Mouse (Mus musculus) intestine, embryonic 15.5 days (tissue): ENCODE measurements around the gene Cs. TPM values are rescaled to one million over a fixed set of nuclear protein-coding genes. Genes with fewer than 3 reads are reported as not detected.

Experiments
- ATAC-seq: fragments of 200-750 bp; cut with Nextera tagmentation; 2 replicates; pipeline ENCODE4 v1.8.0; 2017; ENCODE audit warnings: moderate TSS enrichment, moderate library complexity
- H3K27ac ChIP-seq: fragments of 300-500 bp; sonication (generic); 2 replicates; pipeline ENCODE4 v1.5.1; 2015; ENCODE audit warnings: mild to moderate bottlenecking, inconsistent platforms
- H3K27me3 ChIP-seq: fragments of 300-500 bp; sonication (generic); replicated peaks from 2 replicates; pipeline ENCODE4 v1.6.1; 2015; ENCODE audit warnings: inconsistent platforms
- H3K36me3 ChIP-seq: fragments of 300-500 bp; sonication (generic); 2 replicates; pipeline ENCODE4 v1.6.1; 2015; ENCODE audit warnings: inconsistent platforms
- H3K4me1 ChIP-seq: fragments of 300-500 bp; sonication (generic); replicated peaks from 2 replicates; pipeline ENCODE4 v1.6.1; 2015; ENCODE audit warnings: inconsistent platforms
- H3K4me2 ChIP-seq: fragments of 300-500 bp; sonication (generic); replicated peaks from 2 replicates; pipeline ENCODE4 v1.6.1; 2015; ENCODE audit warnings: mild to moderate bottlenecking, inconsistent platforms
- H3K4me3 ChIP-seq: fragments of 300-500 bp; sonication (generic); replicated peaks from 2 replicates; pipeline ENCODE4 v1.5.1; 2015; ENCODE audit warnings: inconsistent platforms
- H3K9ac ChIP-seq: fragments of 300-500 bp; sonication (generic); 2 replicates; pipeline ENCODE4 v1.6.1; 2015; ENCODE audit warnings: inconsistent platforms
- H3K9me3 ChIP-seq: fragments of 300-500 bp; sonication (generic); 2 replicates; pipeline ENCODE4 v1.6.1; 2016; ENCODE audit warnings: inconsistent platforms
- WGBS: fragments of 180-500 bp; shearing (Covaris S2); methylation state at CpG from one replicate; pipeline ENCODE4 v1.1.7; 2015; 5-methylcytosine and 5-hydroxymethylcytosine counted together
- polyA plus RNA-seq: library from polyadenylated mRNA; unstranded; fragments of >200 nt; fragmentation: Nextera tagmentation; extraction: Ambion mirVana; gene quantifications from 2 replicates; pipeline ENCODE4 v1.2.1, GENCODE M21; 2015

Cs gene
- polyA plus RNA-seq, 1 experiment from 2014 or later, result 269 TPM

GRCm38 (mm10) chr10:128338415-128338814 is 881 bp downstream of the Cs start:
- H3K9me3 ChIP-seq, result no peaks in the 10 kb centered on the region
- H3K27ac ChIP-seq, result peak overlapping the region; percentile 97
- WGBS, result 15% methylated on average over 5 of the region's 5 CpGs
- H3K4me2 ChIP-seq, result peak overlapping the region; percentile 79
- ATAC-seq, result peak; percentile 40
- H3K4me3 ChIP-seq, result peak overlapping the region; percentile 98
- no peaks in the 10 kb centered on the region for H3K36me3 ChIP-seq
- peaks cover 21% of the 10 kb centered on the region for H3K4me1 ChIP-seq
- H3K9ac ChIP-seq, result peak overlapping the region; percentile 93
- no peaks in the 10 kb centered on the region for H3K27me3 ChIP-seq

DNA sequence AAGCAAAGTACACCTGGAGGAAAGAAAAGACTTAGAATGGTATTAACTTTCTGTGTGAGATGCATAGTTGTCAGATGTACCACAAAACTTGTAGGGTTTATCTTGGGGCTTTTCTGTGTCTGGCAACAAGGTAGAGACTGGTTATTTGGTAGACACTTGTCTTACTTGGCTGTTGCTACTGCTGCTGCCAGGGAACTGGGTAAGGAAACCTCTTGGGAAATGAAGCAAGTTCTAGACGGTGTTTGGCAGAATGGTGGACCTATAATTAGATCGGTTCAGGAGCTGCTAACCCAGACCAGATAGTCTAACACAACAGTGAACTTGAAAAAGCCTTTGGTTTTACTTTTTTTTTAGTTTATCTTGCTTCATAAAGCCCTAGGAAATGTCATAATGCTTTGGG is 1.4 kb downstream of the Cs start:
- no peaks in the 10 kb centered on the region for H3K9me3 ChIP-seq
- peak overlapping the region; percentile 93 for H3K9ac ChIP-seq
- H3K36me3 ChIP-seq, result no peaks in the 10 kb centered on the region
- H3K27ac ChIP-seq, result no peak overlapping the region
- WGBS, result 70% methylated on average over 2 of the region's 2 CpGs
- peak overlapping the region; percentile 79 for H3K4me2 ChIP-seq
- ATAC-seq, result no peak
- H3K4me1 ChIP-seq, result peaks cover 21% of the 10 kb centered on the region
- H3K27me3 ChIP-seq, result no peaks in the 10 kb centered on the region
- peak overlapping the region; percentile 98 for H3K4me3 ChIP-seq

DNA sequence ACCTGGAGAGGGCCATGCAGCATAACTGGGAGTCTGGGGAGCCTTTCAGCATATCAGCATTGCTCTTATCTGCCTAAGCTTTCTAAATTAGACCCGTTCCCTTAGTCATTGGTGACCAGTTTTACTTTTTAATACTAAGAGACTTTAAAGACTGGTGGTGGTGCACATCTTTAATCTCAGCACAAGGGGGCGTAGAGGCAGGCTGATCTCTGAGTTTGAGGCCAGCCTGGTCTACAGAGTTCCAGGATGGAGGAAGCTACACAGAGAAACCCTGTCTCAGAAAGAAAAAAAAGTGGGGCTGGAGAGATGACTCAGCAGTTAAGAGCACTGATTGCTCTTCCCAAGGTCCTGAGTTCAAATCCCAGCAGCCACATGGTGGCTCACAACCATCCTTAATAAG is 2.7 kb downstream of the Cs start:
- Histone ChIP-seq H3K27me3 (no peaks in the 10 kb centered on the region), H3K36me3 (no peaks in the 10 kb centered on the region), H3K27ac (no peak overlapping the region), H3K4me3 (no peak overlapping the region), H3K9me3 (no peaks in the 10 kb centered on the region), H3K9ac (no peak overlapping the region), H3K4me1 (peaks cover 26% of the 10 kb centered on the region), H3K4me2 (no peak overlapping the region)
- no peak for ATAC-seq
- WGBS, result 78% methylated on average over 2 of the region's 2 CpGs

DNA sequence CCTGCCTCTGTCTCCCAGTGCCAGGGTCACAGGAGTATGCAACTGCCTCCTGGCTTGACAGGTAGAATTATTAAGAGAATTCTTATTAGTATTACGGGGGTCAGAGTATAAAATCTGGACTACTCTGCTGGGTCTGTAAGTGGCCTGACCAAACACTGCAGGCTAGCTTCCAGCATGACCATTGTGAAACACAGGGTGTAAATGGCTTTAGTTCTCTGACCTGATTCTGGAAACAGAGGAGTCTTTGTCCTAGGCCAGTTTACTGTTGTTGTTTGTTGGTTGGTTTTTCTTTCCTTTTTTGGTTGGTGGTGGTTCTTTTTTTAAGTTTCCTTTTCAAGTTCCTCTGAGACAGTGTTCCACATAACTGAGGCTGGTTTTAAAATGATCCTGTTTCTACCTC is 5.9 kb downstream of the Cs start:
- 88% methylated on average over 1 of the region's 1 CpGs for WGBS
- no peaks in the 10 kb centered on the region for H3K9me3 ChIP-seq
- H3K27me3 ChIP-seq, result no peaks in the 10 kb centered on the region
- H3K4me1 ChIP-seq, result peaks cover 15% of the 10 kb centered on the region
- H3K36me3 ChIP-seq, result no peaks in the 10 kb centered on the region
- H3K9ac ChIP-seq, result no peak overlapping the region
- 0 out of 2 replicates have a peak overlapping the region, but pooled peaks have one; percentile 27 for H3K27ac ChIP-seq
- H3K4me2 ChIP-seq, result no peak overlapping the region
- H3K4me3 ChIP-seq, result no peak overlapping the region
- no peak for ATAC-seq

- H3K27ac ChIP-seq, result peak overlapping the region; percentile 89
- no peak overlapping the region for H3K4me3 ChIP-seq
- H3K9me3 ChIP-seq, result no peaks in the 10 kb centered on the region
- 23% methylated on average over 7 of the region's 7 CpGs for WGBS
- H3K4me1 ChIP-seq, result peaks cover 9% of the 10 kb centered on the region
- H3K4me2 ChIP-seq, result peak overlapping the region; percentile 33
- ATAC-seq, result peak; percentile 91
- H3K27me3 ChIP-seq, result no peaks in the 10 kb centered on the region
- H3K36me3 ChIP-seq, result 0 out of 2 replicates have a peak, but pooled peaks cover 2% of the 10 kb centered on the region
- H3K9ac ChIP-seq, result peak overlapping the region; percentile 21; the same call in 1 of the 2 replicates
These were observed 7.2 kb downstream of the Cs start for GRCm38 (mm10) chr10:128344568-128345275.

DNA sequence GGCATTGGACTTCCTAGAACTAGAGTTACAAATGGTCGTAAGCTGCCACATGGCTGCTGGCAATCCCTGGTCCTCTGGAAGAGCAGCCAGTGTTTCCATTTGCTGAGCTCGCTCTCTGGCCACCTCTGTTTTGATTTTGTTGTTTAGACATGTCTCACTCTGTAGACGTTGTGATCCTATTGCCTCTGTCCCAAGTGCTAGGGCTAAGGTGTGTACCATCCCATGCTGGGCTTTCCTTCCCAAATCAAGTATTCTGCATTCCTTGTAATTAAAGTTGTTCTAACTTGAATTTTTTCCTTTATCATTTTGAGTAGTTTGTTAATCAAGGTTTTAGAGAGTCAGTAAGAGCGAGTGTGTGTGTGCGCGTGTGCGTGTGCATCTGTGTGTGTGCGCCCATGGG is 10.0 kb downstream of the Cs start:
- WGBS, result 81% methylated on average over 8 of the region's 8 CpGs
- no peak for ATAC-seq
- Histone ChIP-seq H3K27ac (no peak overlapping the region), H3K36me3 (peaks cover 16% of the 10 kb centered on the region), H3K4me1 (peaks cover 9% of the 10 kb centered on the region), H3K27me3 (no peaks in the 10 kb centered on the region), H3K4me2 (no peak overlapping the region), H3K9me3 (no peaks in the 10 kb centered on the region), H3K4me3 (no peak overlapping the region), H3K9ac (no peak overlapping the region)

DNA sequence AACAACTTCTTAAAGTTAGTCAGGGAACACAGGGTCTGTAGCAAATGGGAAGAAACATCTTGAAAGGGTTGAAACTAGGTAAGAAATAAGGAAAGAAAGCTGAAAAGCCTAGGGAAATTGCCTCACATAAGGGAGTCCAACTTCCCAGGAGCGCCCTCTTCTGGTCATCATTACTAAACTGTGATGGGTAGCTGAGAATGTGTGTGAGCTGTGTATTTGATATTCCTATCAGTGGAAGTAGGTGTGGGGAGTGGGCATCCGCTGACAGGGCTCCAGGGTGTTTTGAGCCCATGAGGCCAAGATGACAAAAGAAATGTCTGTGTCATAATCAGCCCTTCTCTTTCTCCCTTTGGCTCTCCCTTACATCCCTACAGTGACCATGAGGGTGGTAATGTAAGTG is 21.3 kb downstream of the Cs start:
- ATAC-seq, result no peak
- WGBS, result 57% methylated on average over 2 of the region's 2 CpGs
- H3K4me3 ChIP-seq, result no peak overlapping the region

GRCm38 (mm10) chr10:128359226-128359625 is 21.7 kb downstream of the Cs start:
- H3K36me3 ChIP-seq, result peaks cover 59% of the 10 kb centered on the region
- no peak for ATAC-seq
- H3K27me3 ChIP-seq, result no peaks in the 10 kb centered on the region
- no peak overlapping the region for H3K4me3 ChIP-seq
- H3K9ac ChIP-seq, result no peak overlapping the region
- H3K27ac ChIP-seq, result no peak overlapping the region
- no peak overlapping the region for H3K4me2 ChIP-seq
- H3K9me3 ChIP-seq, result no peaks in the 10 kb centered on the region
- no peaks in the 10 kb centered on the region for H3K4me1 ChIP-seq
- WGBS, result 86% methylated on average over 6 of the region's 6 CpGs

More for the DNA sequence above, 21.3 kb downstream of the Cs start:
- H3K27ac ChIP-seq, result no peak overlapping the region
- H3K36me3 ChIP-seq, result peaks cover 63% of the 10 kb centered on the region
- no peaks in the 10 kb centered on the region for H3K27me3 ChIP-seq
- no peaks in the 10 kb centered on the region for H3K4me1 ChIP-seq
- H3K9ac ChIP-seq, result no peak overlapping the region
- no peaks in the 10 kb centered on the region for H3K9me3 ChIP-seq
- no peak overlapping the region for H3K4me2 ChIP-seq

DNA sequence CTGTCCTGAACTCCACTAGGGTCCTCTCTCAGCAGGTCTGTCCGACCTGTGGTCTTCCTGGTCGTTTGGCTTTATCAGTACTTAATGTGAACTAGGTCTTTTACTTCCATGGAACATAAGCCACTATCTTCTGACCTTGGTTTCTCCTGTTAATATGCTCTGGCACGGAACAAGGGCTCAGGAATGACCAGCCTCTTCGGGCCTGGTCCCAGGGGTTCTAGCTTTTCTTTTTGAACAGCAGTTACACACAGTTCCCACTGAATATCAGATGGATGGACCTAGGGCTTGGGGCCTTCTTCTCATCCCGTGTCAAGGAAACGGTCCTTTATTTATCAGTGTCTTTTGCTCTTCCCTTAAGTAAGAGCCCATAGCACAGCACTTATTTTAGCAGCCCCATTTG is 24.3 kb downstream of the Cs start:
- WGBS, result 88% methylated on average over 6 of the region's 6 CpGs
- H3K27ac ChIP-seq, result no peak overlapping the region
- no peak overlapping the region for H3K9ac ChIP-seq
- H3K36me3 ChIP-seq, result peaks cover 50% of the 10 kb centered on the region
- ATAC-seq, result no peak
- H3K9me3 ChIP-seq, result no peaks in the 10 kb centered on the region
- no peak overlapping the region for H3K4me3 ChIP-seq
- no peaks in the 10 kb centered on the region for H3K4me1 ChIP-seq
- H3K27me3 ChIP-seq, result no peaks in the 10 kb centered on the region
- H3K4me2 ChIP-seq, result no peak overlapping the region

DNA sequence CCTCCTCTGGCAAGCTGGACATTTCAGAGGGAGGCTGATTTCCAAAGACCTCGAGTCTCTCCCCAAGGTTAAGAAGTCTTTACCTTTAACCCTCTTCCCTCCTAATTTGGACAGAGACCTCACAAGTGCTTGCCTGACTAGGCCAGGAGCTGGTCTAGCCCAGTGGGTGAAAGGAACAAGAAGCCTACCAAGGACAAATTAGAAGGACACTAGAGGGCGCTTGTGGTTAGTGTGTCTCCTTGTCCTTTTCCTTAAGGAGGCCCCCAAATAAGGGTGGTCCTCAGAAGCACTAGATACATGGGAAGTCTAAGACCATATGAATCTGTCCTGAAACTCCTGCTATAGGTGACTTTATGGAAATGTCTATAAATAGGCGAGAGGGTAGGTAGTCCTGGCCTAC is 25.0 kb downstream of the Cs start:
- Histone ChIP-seq H3K4me2 (no peak overlapping the region), H3K27ac (no peak overlapping the region), H3K4me3 (no peak overlapping the region), H3K9ac (no peak overlapping the region), H3K9me3 (no peaks in the 10 kb centered on the region), H3K27me3 (no peaks in the 10 kb centered on the region), H3K4me1 (peaks cover 3% of the 10 kb centered on the region), H3K36me3 (peaks cover 50% of the 10 kb centered on the region)
- no peak for ATAC-seq
- 55% methylated on average over 3 of the region's 3 CpGs for WGBS

DNA sequence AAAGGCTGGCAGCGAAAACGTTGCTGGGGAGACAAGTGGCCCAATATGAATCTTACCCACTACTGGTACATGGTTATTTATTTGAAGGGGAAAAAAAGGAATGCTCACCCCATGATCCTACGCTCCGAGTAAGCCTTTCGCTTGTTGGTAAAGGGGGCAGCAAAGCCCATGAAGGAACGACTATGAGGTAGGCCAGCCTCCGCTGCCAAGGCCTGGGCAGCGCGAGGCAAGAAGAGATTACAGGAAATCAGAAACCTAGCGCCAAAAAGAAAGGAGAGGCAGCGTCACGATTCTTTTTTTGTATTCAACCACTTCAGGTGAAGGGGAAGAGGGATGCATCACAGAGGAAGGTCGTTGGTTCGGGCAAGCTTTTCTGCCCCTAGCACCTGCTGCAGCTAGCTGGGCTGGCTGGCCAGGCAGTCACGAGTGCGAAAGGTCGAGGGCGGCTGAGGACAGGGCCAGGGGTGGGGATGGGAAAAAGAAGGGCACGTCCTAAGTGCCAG is 30.4 kb downstream of the Cs start:
- H3K4me3 ChIP-seq, result peak overlapping the region; percentile 64
- peak overlapping the region; percentile 93 for H3K4me2 ChIP-seq
- H3K9me3 ChIP-seq, result no peaks in the 10 kb centered on the region
- H3K4me1 ChIP-seq, result peaks cover 15% of the 10 kb centered on the region
- H3K9ac ChIP-seq, result peak overlapping the region; percentile 75
- no peaks in the 10 kb centered on the region for H3K27me3 ChIP-seq
- peak overlapping the region; percentile 95 for H3K27ac ChIP-seq
- H3K36me3 ChIP-seq, result peaks cover 8% of the 10 kb centered on the region
- WGBS, result 17% methylated on average over 19 of the region's 19 CpGs
- ATAC-seq, result no peak

- ATAC-seq, result peak; percentile 94
- no peaks in the 10 kb centered on the region for H3K27me3 ChIP-seq
- H3K36me3 ChIP-seq, result peaks cover 1% of the 10 kb centered on the region; the same call in 1 of the 2 replicates
- peak within 1 kb of the TSS; percentile 75 for H3K9ac ChIP-seq
- under 1% methylated on average over 81 of the region's 87 CpGs for WGBS
- H3K9me3 ChIP-seq, result no peaks in the 10 kb centered on the region
- peak within 1 kb of the TSS; percentile 64 for H3K4me3 ChIP-seq
- peaks cover 15% of the 10 kb centered on the region for H3K4me1 ChIP-seq
- peak within 1 kb of the TSS; percentile 93 for H3K4me2 ChIP-seq
- peak within 1 kb of the TSS; percentile 95 for H3K27ac ChIP-seq
These were observed 31.1 kb downstream of the Cs start, which contains the start of gene Coq10a for GRCm38 (mm10) chr10:128368402-128369217. TSS of gene Coq10a (minus strand) at chr10:128368997.
